Mouse (Mus musculus) stomach, postnatal 0 days (tissue): ENCODE results near the gene Tlx2.

Source experiments
- CTCF ChIP-seq: IDR thresholded peaks from 2 replicates; pipeline ENCODE4 v1.5.1; 2016; ENCODE audit warnings: antibody characterized with exemption, low read depth, mild to moderate bottlenecking, moderate library complexity
- EP300 ChIP-seq: optimal IDR thresholded peaks from 2 replicates; pipeline ENCODE3; 2016; ENCODE audit warnings: antibody characterized with exemption

- TF ChIP-seq CTCF (no peak), EP300 (no peak)
Observed at GRCm38 (mm10) chr6:83027293-83027692, 42.8 kb downstream of the Tlx2 start.
